In the genomic region with DNA sequence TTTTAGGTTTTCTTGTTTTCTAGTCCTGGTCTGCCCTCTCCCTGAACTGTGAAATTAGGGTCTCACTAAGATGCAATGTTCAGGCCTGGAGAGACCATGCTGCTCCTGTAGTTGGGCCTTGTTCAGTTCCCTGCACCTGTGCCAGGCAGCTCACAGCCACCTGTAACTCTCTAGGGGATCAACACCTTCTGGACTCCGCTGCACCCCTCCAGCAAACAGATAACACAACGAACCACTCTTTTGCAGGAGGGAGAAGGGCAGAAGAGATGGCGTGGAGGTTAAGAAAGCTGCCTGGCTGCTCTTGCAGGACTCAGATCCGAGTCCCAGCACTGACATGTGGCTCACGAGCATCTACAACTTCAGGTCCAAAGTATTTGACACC, we compare ENCODE assay signal across 9 mouse cellular contexts. TPM values are rescaled to one million over a fixed set of nuclear protein-coding genes. Genes with fewer than 3 reads are reported as not detected.
DNase-seq lines count a peak whose midpoint lies in the region; ATAC-seq and TF ChIP-seq lines count a peak whose summit lies in the region.
"Had no signal": no experiment of that assay in that cellular context is flagged by ENCODE, and none has a peak within 500 bp of the region (broad histone marks: within the 10 kb centered on the region; RNA-seq: fewer than 3 reads in every experiment).

No protein-coding gene starts in this region.

- H3K27ac ChIP-seq in heart, embryonic 12.5 days (ENCODE audit: poor library complexity, severe bottlenecking): peak overlapping the region; percentile 67
- H3K27ac ChIP-seq in bone marrow, adult 2 months (ENCODE audit: control insufficient read depth, insufficient read depth, low read depth, low read length, poor library complexity): peak overlapping the region; percentile 28
- no peak overlapping the region for H3K27ac ChIP-seq in hindbrain, embryonic 15.5 days (replicated peaks)
- H3K27ac ChIP-seq in midbrain, embryonic 12.5 days (replicated peaks): no peak overlapping the region

- H3K4me2 ChIP-seq in heart, embryonic 12.5 days: peak overlapping the region; percentile 93
- H3K4me2 ChIP-seq in hindbrain, embryonic 15.5 days: peak overlapping the region; percentile 76
- peak overlapping the region; percentile 77 for H3K4me2 ChIP-seq in midbrain, embryonic 12.5 days (replicated peaks)

- H3K27me3 ChIP-seq in heart, embryonic 12.5 days (replicated peaks): no peaks in the 10 kb centered on the region
- H3K27me3 ChIP-seq in hindbrain, embryonic 15.5 days: no peaks in the 10 kb centered on the region
- no peaks in the 10 kb centered on the region for H3K27me3 ChIP-seq in midbrain, embryonic 12.5 days
- H3K27me3 ChIP-seq: limb, embryonic 15.5 days had no signal

- 29% methylated on average over 5 of the region's 5 CpGs for WGBS in heart, embryonic 12.5 days
- WGBS in bone marrow, adult 2 months: 53% methylated on average over 5 of the region's 5 CpGs
- WGBS in hindbrain, embryonic 15.5 days: 51% methylated on average over 5 of the region's 5 CpGs
- 70% methylated on average over 5 of the region's 5 CpGs for WGBS in midbrain, embryonic 12.5 days

- H3K9me3 ChIP-seq in heart, embryonic 12.5 days (replicated peaks): no peaks in the 10 kb centered on the region
- H3K9me3 ChIP-seq in hindbrain, embryonic 15.5 days: no peaks in the 10 kb centered on the region
- H3K9me3 ChIP-seq in midbrain, embryonic 12.5 days: no peaks in the 10 kb centered on the region
- H3K9me3 ChIP-seq: limb, embryonic 15.5 days had no signal

- no peak for DNase-seq in heart, adult 18-20 months
- no peak for DNase-seq in cerebellum, adult 9-10 months
- no peak for DNase-seq in MN1 (ENCODE audit: low spot score)
- DNase-seq in embryo, embryonic 9.5 days (ENCODE audit: extremely low spot score): no peak

- H3K36me3 ChIP-seq in heart, embryonic 12.5 days: 0 out of 2 replicates have a peak, but pooled peaks cover 3% of the 10 kb centered on the region
- H3K36me3 ChIP-seq in hindbrain, embryonic 15.5 days: no peaks in the 10 kb centered on the region
- H3K36me3 ChIP-seq in midbrain, embryonic 12.5 days: no peaks in the 10 kb centered on the region
- H3K36me3 ChIP-seq: limb, embryonic 15.5 days had no signal

- TF ChIP-seq POLR2A in bone marrow, adult 2 months (IDR thresholded peaks at IDR 0.05; ENCODE audit: borderline replicate concordance, control insufficient read depth, low read depth, low read length): no peak

- no peak for TF ChIP-seq CTCF in bone marrow, adult 2 months (IDR thresholded peaks at IDR 0.05; ENCODE audit: control insufficient read depth, insufficient read depth, low read length)

- H3K9ac ChIP-seq in heart, embryonic 12.5 days: peak overlapping the region; percentile 52
- peak overlapping the region; percentile 99 for H3K9ac ChIP-seq in hindbrain, embryonic 15.5 days
- peak overlapping the region; percentile 98; the same call in 1 of the 2 replicates for H3K9ac ChIP-seq in midbrain, embryonic 12.5 days (replicated peaks)
- H3K9ac ChIP-seq: limb, embryonic 15.5 days had no signal

- H3K4me1 ChIP-seq in heart, embryonic 12.5 days (replicated peaks): peaks cover 72% of the 10 kb centered on the region
- peaks cover 18% of the 10 kb centered on the region for H3K4me1 ChIP-seq in bone marrow, adult 2 months (ENCODE audit: control insufficient read depth, insufficient read depth, low read length)
- H3K4me1 ChIP-seq in hindbrain, embryonic 15.5 days (replicated peaks): peaks cover 59% of the 10 kb centered on the region
- peaks cover 60% of the 10 kb centered on the region for H3K4me1 ChIP-seq in midbrain, embryonic 12.5 days

- ATAC-seq in heart, embryonic 12.5 days (ENCODE audit: insufficient number of reproducible peaks, low FRiP score): no peak
- no peak for ATAC-seq in hindbrain, embryonic 15.5 days (ENCODE audit: low FRiP score, low read depth)
- ATAC-seq in midbrain, embryonic 12.5 days (ENCODE audit: low FRiP score, low read depth): no peak

- peak overlapping the region; percentile 24 for H3K4me3 ChIP-seq in heart, embryonic 12.5 days
- no peak overlapping the region for H3K4me3 ChIP-seq in bone marrow, adult 2 months (replicated peaks; ENCODE audit: control insufficient read depth, low read depth, low read length)
- H3K4me3 ChIP-seq in hindbrain, embryonic 15.5 days: peak overlapping the region; percentile 98
- peak overlapping the region; percentile 92 for H3K4me3 ChIP-seq in midbrain, embryonic 12.5 days
- H3K4me3 ChIP-seq: limb, embryonic 15.5 days had no signal

RNA-seq across cellular contexts. Expression of gene Jpt1, which starts 3.7 kb away (rescaled TPM):
- 413 and 440 TPM in 2 replicates for polyA plus RNA-seq in heart, embryonic 12.5 days (2016; fragmentation: Nextera tagmentation; extraction: Ambion mirVana)
- 100 to 1,000 TPM; 114 to 148 TPM for total RNA-seq in heart, adult 18-20 months (2021)
- 106 and 149 TPM in 2 replicates for polyA plus RNA-seq in bone marrow, adult 2 months (2011; ENCODE audit: insufficient read depth, insufficient read length, low replicate concordance, missing spikeins)
- 1,345 and 1,399 TPM in 2 replicates for polyA plus RNA-seq in hindbrain, embryonic 15.5 days (2015; fragmentation: Nextera tagmentation; extraction: Ambion mirVana)
- polyA plus RNA-seq in midbrain, embryonic 12.5 days (2016; fragmentation: Nextera tagmentation; extraction: Ambion mirVana): 1,008 and 1,026 TPM in 2 replicates

RNA-seq across cellular contexts. Expression of gene Nt5c, which starts 18.8 kb away (rescaled TPM):
- 56.2 and 58.2 TPM in 2 replicates for polyA plus RNA-seq in heart, embryonic 12.5 days (2016; fragmentation: Nextera tagmentation; extraction: Ambion mirVana)
- 10 to 100 TPM; 11.5 to 16.6 TPM for total RNA-seq in heart, adult 18-20 months (2021)
- 47.5 and 56.4 TPM in 2 replicates for polyA plus RNA-seq in bone marrow, adult 2 months (2011; ENCODE audit: insufficient read depth, insufficient read length, low replicate concordance, missing spikeins)
- polyA plus RNA-seq in hindbrain, embryonic 15.5 days (2015; fragmentation: Nextera tagmentation; extraction: Ambion mirVana): 88.4 and 101 TPM in 2 replicates
- polyA plus RNA-seq in midbrain, embryonic 12.5 days (2016; fragmentation: Nextera tagmentation; extraction: Ambion mirVana): 81.6 and 83.8 TPM in 2 replicates

RNA-seq across cellular contexts. Expression of gene Sumo2, which starts 25.6 kb away (rescaled TPM):
- polyA plus RNA-seq in heart, embryonic 12.5 days (2016; fragmentation: Nextera tagmentation; extraction: Ambion mirVana): 673 and 675 TPM in 2 replicates
- total RNA-seq in heart, adult 18-20 months (2021): 100 to 1,000 TPM; 160 to 170 TPM
- polyA plus RNA-seq in bone marrow, adult 2 months (2011; ENCODE audit: insufficient read depth, insufficient read length, low replicate concordance, missing spikeins): 188 and 202 TPM in 2 replicates
- polyA plus RNA-seq in hindbrain, embryonic 15.5 days (2015; fragmentation: Nextera tagmentation; extraction: Ambion mirVana): 917 and 959 TPM in 2 replicates
- 1,412 and 1,429 TPM in 2 replicates for polyA plus RNA-seq in midbrain, embryonic 12.5 days (2016; fragmentation: Nextera tagmentation; extraction: Ambion mirVana)

RNA-seq across cellular contexts. Expression of gene Armc7, which starts 35.0 kb away (rescaled TPM):
- 5.8 and 6.4 TPM in 2 replicates for polyA plus RNA-seq in heart, embryonic 12.5 days (2016; fragmentation: Nextera tagmentation; extraction: Ambion mirVana)
- 1 to 10 TPM; 1.8 to 1.9 TPM for total RNA-seq in heart, adult 18-20 months (2021)
- 4.4 and 18.7 TPM in 2 replicates for polyA plus RNA-seq in bone marrow, adult 2 months (2011; ENCODE audit: insufficient read depth, insufficient read length, low replicate concordance, missing spikeins)
- 16.3 and 18.2 TPM in 2 replicates for polyA plus RNA-seq in hindbrain, embryonic 15.5 days (2015; fragmentation: Nextera tagmentation; extraction: Ambion mirVana)
- polyA plus RNA-seq in midbrain, embryonic 12.5 days (2016; fragmentation: Nextera tagmentation; extraction: Ambion mirVana): 10.3 and 13.1 TPM in 2 replicates

RNA-seq across cellular contexts. Expression of gene Slc16a5, which starts 48.2 kb away (rescaled TPM):
- 0.17 TPM in 1 of 2 replicates, not detected in the other for polyA plus RNA-seq in heart, embryonic 12.5 days (2016; fragmentation: Nextera tagmentation; extraction: Ambion mirVana)
- under 1 TPM in 1 of 2 experiments, not detected in 1; 0.36 TPM for total RNA-seq in heart, adult 18-20 months (2021)
- polyA plus RNA-seq in bone marrow, adult 2 months (2011; ENCODE audit: insufficient read depth, insufficient read length, low replicate concordance, missing spikeins): 1.8 TPM in 1 of 2 replicates, not detected in the other
- polyA plus RNA-seq in hindbrain, embryonic 15.5 days (2015; fragmentation: Nextera tagmentation; extraction: Ambion mirVana): 0.17 and 0.24 TPM in 2 replicates
- polyA plus RNA-seq in midbrain, embryonic 12.5 days (2016; fragmentation: Nextera tagmentation; extraction: Ambion mirVana): 0.20 and 0.30 TPM in 2 replicates
- polyA plus RNA-seq: limb, embryonic 15.5 days had no signal

Comparison
In these comparisons a context has a peak if more than half of its experiments do, and no peak if none do; other contexts are left out.
1. H3K27ac ChIP-seq: peak in heart, embryonic 12.5 days (single experiment) and bone marrow, adult 2 months (single experiment); none in hindbrain, embryonic 15.5 days (single experiment) and midbrain, embryonic 12.5 days (single experiment).
2. Peak in every context shown above with its lines, with median percentiles within 50 percentile points of each other: H3K4me2 ChIP-seq and H3K9ac ChIP-seq.